Mouse (Mus musculus) cerebral cortex, adult 2 months (tissue): ENCODE results near the gene Map3k10.

ENCODE experiments used
- WGBS: fragments of 180-500 bp; shearing (Covaris S2); methylation state at CpG from one replicate; pipeline ENCODE4 v1.1.7; 2018; 5-methylcytosine and 5-hydroxymethylcytosine counted together

The Map3k10 gene

GRCm38 (mm10) chr7:27674522-27675221 is at the start of gene Map3k10:
Gene Map3k10 (minus strand): TSS chr7:27674598.
- under 1% methylated on average over 31 of the region's 31 CpGs for WGBS

- WGBS, result 95% methylated on average over 8 of the region's 8 CpGs
Measured at GRCm38 (mm10) chr7:27721951-27722350, 47.6 kb upstream of the Map3k10 start.

- WGBS, result 45% methylated on average over 7 of the region's 7 CpGs
Measured at GRCm38 (mm10) chr7:27710402-27710801, 36.0 kb upstream of the Map3k10 start.

GRCm38 (mm10) chr7:27696711-27697110 is 22.3 kb upstream of the Map3k10 start:
- 59% methylated on average over 3 of the region's 3 CpGs for WGBS

GRCm38 (mm10) chr7:27691076-27691475 is 16.7 kb upstream of the Map3k10 start:
- WGBS, result 39% methylated on average over 5 of the region's 5 CpGs

GRCm38 (mm10) chr7:27688815-27689612 is 14.6 kb upstream of the Map3k10 start, which contains the start of gene Zfp607b:
Gene Zfp607b (plus strand): TSS chr7:27689340.
- WGBS, result under 1% methylated on average over 19 of the region's 19 CpGs

GRCm38 (mm10) chr7:27688246-27688788 is 13.9 kb upstream of the Map3k10 start:
- whole genome bisulfite sequencing, result 24% methylated on average over 14 of the region's 14 CpGs

GRCm38 (mm10) chr7:27687836-27688235 is 13.4 kb upstream of the Map3k10 start:
- 53% methylated on average over 3 of the region's 3 CpGs for WGBS

GRCm38 (mm10) chr7:27687043-27687442 is 12.6 kb upstream of the Map3k10 start:
- WGBS, result 90% methylated on average over 1 of the region's 1 CpGs

- under 1% methylated on average over 6 of the region's 6 CpGs for WGBS
Measured at GRCm38 (mm10) chr7:27685681-27686080, 11.3 kb upstream of the Map3k10 start.

- 16% methylated on average over 5 of the region's 5 CpGs for WGBS
Measured at GRCm38 (mm10) chr7:27685220-27685619, 10.8 kb upstream of the Map3k10 start.

GRCm38 (mm10) chr7:27683218-27683617 is 8.8 kb upstream of the Map3k10 start:
- WGBS, result 18% methylated on average over 2 of the region's 2 CpGs

GRCm38 (mm10) chr7:27675222-27675612 is 819 bp upstream of the Map3k10 start:
- 26% methylated on average over 14 of the region's 14 CpGs for WGBS

GRCm38 (mm10) chr7:27674195-27674521 is 240 bp downstream of the Map3k10 start:
- under 1% methylated on average over 38 of the region's 38 CpGs for WGBS

GRCm38 (mm10) chr7:27673575-27674131 is 745 bp downstream of the Map3k10 start:
- under 1% methylated on average over 51 of the region's 52 CpGs for WGBS

GRCm38 (mm10) chr7:27673064-27673574 is 1.3 kb downstream of the Map3k10 start:
- 20% methylated on average over 9 of the region's 9 CpGs for WGBS

- WGBS, result 87% methylated on average over 4 of the region's 4 CpGs
Measured at GRCm38 (mm10) chr7:27662038-27662437, 12.4 kb downstream of the Map3k10 start.

- 57% methylated on average over 14 of the region's 14 CpGs for WGBS
Measured at GRCm38 (mm10) chr7:27658712-27659663, 15.4 kb downstream of the Map3k10 start.

- 45% methylated on average over 53 of the region's 53 CpGs for WGBS
Measured at GRCm38 (mm10) chr7:27657824-27658395, 16.5 kb downstream of the Map3k10 start.

- 75% methylated on average over 16 of the region's 16 CpGs for WGBS
Measured at GRCm38 (mm10) chr7:27656600-27656999, 17.8 kb downstream of the Map3k10 start.

GRCm38 (mm10) chr7:27655545-27655944 is 18.9 kb downstream of the Map3k10 start:
- 43% methylated on average over 11 of the region's 11 CpGs for WGBS
